Mouse (Mus musculus) kidney, postnatal 10 days (tissue): ENCODE measurements around the gene Atxn1.

ENCODE experiments used
- DNase-seq: peaks from one replicate; pipeline ENCODE4 v3.0.0; 2021; ENCODE audit warnings: mixed read lengths

The Atxn1 gene

GRCm38 (mm10) chr13:45715583-45716180 is 249.1 kb downstream of the Atxn1 start:
- DNase-seq, result no peak

DNA sequence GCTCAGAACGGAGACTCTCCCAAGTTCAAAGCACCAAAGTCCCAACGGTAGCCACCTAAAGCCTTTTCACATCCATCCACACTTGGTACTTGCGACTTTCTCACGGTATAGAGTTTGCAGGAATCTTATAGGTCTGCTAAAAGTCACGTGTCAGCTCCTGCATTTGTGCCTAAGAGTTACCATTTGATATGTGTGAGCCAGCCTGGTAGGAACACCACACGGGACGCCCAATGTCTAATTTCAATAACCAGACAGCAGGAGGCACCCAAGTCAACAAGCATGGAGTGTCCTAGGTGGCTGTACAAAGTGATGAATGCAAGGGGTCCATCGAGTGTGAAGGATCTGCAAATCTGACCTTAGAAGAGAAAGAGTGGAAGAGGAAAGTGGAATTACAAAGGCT is 254.8 kb downstream of the Atxn1 start:
- DNase-seq, result no peak

DNA sequence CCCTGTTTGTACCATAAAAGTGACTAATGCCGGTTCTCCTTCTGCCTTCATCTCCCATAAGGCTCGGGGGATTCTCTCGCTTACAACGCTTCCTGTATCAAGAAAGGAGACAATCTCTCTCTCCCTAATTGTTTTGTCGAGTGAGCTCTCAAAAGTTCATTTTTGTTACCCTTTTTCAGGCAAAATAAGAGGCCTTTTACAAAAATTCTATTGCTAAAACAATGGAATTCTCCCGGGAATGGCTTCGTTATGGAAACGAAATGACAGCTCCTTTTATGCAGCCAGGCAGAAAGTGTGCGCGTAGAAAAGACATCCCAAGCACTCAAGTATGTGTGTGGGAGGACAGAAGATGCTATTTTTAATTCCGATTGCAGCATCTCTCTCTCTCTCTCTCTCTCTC is 255.4 kb downstream of the Atxn1 start:
- no peak for DNase-seq

- DNase-seq, result no peak
Measured at GRCm38 (mm10) chr13:45701296-45701790, 263.5 kb downstream of the Atxn1 start.

DNA sequence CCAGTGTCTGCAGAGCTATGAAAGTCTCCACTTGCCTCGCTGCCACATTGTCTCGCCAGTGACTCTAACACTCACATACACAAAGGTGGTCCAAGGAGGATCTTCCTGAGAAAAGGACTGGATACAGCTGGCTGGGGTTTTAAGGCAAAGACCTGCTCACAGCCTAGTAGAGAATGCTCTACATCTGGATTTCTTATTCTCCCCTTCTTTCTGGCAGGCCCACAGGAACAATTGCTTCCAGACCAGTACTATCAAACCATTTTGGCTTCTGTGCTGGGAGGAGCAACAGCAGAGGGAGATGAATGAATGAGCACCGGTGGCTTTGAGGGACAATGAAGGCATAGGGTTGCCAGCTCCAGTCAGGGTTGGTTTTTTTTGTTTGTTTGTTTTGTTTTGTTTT is 265.8 kb downstream of the Atxn1 start:
- DNase-seq, result no peak

DNA sequence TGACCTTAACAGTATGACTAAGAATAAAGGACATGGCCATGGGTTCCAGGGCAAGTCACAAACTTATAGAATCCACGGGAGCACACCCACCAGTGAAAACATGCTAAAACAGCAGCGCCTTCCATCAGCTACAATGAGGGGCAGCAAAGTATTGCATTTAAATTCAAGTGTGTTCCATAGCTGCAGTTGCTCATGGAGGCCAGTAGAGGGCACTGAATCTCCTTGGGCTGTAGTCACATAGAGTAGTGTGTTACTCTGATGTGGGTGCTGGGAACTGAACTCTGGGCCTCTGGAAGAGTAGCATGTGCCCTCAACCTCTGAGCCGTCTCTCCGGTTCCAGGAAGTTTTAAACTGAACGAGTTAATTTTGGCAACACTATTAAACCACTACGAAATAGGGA is 268.8 kb downstream of the Atxn1 start:
- DNase-seq, result no peak

- peak; percentile 23 for DNase-seq
Measured at GRCm38 (mm10) chr13:45694921-45695437, 269.8 kb downstream of the Atxn1 start.

DNA sequence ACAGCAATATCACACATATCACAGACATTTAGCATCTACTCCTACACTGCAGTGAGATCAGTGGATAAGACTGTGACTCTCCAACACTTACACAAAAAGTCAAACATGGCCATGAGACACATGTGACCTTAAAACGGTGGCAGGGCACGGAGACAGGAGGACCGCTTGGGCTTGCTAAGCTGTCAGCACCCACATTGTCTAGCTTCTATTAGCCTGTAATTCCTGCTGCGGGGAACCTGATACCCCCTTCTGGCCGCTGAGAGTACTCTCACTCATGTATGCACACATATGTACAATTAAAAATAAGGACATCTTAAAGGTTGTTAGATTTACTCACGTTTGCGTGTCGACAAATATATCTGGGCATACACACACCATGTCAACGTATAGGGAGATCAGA is 270.9 kb downstream of the Atxn1 start:
- DNase-seq, result no peak

GRCm38 (mm10) chr13:45693534-45693933 is 271.3 kb downstream of the Atxn1 start:
- peak; percentile 78 for DNase-seq

GRCm38 (mm10) chr13:45693126-45693525 is 271.7 kb downstream of the Atxn1 start:
- DNase-seq, result no peak

- DNase-seq, result peak; percentile 68
Measured at GRCm38 (mm10) chr13:45692440-45692839, 272.4 kb downstream of the Atxn1 start.

DNA sequence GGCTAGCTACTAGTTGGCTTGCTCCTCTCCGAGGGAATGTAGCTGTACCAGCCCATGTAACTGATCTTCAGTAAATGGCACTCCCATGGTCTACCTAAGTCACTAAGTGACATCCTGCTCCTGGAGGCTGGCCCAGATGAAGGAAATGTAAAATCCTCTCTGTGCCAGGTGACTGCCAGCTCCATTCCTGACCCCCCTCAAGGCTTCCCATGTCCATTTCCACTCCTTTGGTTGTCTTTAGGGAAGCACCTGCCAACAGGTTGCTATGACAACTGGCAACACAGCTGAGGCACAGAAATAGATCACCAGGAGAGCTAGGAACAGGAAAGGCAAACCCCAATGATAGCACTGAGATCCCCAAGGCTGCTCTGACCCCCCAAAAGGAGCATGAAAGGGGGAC is 274.4 kb downstream of the Atxn1 start:
- no peak for DNase-seq

DNA sequence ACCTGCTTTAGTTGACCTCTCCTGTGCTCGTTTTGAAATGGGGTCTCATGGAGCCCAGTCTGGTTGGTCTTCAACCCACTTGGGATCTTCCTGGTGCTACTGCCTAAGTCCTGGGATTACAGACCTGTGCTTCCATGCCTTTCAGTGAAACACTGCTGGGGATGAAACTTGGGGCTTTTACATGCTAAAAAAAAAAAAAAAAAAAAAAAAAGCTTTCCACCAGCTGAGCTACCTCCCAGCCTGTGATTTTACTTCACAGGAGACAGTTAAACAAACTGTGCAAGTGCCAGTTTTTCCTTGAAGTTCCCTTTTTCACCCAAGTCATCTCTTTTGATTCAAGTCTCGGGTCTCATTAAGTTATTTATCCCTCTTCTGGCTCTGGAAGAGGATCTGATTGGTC is 275.9 kb downstream of the Atxn1 start:
- no peak for DNase-seq

- no peak for DNase-seq
Measured at GRCm38 (mm10) chr13:45687581-45687980, 277.2 kb downstream of the Atxn1 start.

- no peak for DNase-seq
Measured at GRCm38 (mm10) chr13:45686309-45686582, 278.6 kb downstream of the Atxn1 start.

GRCm38 (mm10) chr13:45685575-45686308 is 279.1 kb downstream of the Atxn1 start:
- DNase-seq, result no peak

DNA sequence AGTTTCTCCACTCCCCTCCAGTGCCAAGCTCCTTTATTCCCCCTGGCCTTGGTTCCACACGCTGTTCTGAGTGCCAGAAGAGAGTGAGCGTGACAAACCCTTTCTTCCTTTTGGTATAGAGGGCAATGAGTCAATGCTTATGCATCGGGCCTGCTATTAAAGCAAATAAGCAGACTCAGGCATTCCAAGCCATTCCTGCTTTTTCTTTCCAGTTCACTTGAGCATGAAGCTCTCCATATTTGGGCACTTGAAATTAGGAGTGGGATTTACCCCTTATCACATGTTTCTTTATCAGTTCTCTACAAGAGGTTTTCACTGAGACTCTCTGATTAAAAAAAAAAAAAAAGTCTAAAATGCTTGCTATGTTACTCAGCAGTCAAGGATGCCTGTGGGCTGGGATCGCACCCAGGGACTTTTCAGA is 279.9 kb downstream of the Atxn1 start:
- DNase-seq, result no peak

- DNase-seq, result no peak
Measured at GRCm38 (mm10) chr13:45683991-45684390, 280.8 kb downstream of the Atxn1 start.

DNA sequence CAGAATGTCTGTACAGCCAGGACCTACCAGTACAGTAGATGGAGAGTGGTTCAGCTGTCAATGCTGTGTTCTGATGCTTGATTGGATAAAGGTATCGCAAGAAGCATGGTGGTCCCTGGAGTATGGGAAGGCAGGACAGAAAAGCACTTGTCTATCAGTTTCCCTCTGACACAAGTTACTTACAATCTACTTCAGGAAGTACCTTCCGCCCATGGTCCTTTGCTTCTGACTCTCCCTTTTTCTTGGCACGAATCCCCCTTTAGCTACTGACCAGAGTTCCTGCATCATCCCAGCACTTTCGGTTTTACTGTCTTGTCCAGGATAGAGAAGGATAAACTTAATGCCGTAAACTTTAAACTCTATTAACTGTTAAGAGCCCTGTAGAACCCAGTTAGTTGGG is 283.6 kb downstream of the Atxn1 start:
- peak; percentile 21 for DNase-seq

GRCm38 (mm10) chr13:45680651-45681050 is 284.2 kb downstream of the Atxn1 start:
- no peak for DNase-seq

- no peak for DNase-seq
Measured at GRCm38 (mm10) chr13:45679096-45679495, 285.7 kb downstream of the Atxn1 start.

DNA sequence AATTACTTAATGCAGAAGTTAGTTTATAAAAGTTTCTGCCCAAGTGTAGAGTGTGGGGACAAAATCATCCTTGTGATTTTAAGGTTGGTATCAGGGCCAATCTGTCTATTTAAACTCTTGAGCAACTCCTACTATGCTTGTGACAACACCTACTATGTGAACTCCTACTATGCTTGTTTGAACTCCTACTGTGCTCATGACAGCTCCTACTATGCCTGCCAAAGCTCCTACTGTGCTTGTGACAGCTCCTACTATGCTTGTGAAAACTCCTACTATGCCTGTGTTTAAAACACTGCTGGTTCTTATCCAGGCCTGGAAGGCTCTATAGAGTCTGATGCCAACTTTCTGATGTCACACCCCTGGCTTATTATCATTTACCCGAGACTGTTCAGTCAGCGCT is 292.2 kb downstream of the Atxn1 start:
- no peak for DNase-seq

DNA sequence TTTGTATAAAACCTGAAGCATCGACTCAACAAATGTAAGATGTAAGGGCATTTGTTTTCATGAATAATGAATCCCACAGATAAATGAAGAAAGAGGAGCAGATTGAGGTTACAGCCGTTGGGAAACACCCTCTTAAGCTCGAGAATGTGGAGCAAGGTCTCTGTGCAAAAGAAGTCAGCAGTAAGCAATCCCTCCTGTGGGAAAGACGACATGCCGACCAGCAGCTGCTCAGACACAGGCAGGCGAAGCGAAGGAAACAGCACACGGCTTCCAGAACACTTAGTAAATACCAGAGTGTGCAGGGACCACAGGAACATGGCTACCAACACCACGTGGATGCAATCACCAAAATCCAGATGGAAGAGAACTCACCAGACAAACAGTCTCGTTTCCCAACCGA is 294.8 kb downstream of the Atxn1 start:
- no peak for DNase-seq

- no peak for DNase-seq
Measured at GRCm38 (mm10) chr13:45662852-45663251, 302.0 kb downstream of the Atxn1 start.

DNA sequence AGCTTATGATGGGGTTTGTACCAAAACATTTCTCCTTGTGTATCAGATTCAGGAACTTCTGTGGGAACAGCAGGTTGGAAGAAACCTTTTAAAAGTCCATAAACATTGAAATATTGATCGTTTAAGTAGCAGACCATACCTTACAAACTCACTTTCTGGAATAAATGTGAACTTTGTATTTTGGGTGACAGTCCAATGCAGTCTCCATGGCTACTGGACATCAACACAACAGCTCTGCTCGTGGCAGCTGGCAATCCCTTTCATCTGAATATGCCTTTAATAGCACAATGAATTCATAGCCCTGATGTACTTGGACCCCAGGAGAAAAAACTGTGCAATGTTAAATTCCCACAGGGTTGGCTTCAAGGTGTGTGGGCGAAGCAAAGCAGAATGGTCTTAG is 302.6 kb downstream of the Atxn1 start:
- DNase-seq, result no peak
